Mouse (Mus musculus) mammary gland, adult 2 months (tissue): Measurements from ENCODE around the gene Znhit3. TPM values are rescaled to one million over a fixed set of nuclear protein-coding genes. Genes with fewer than 3 reads are reported as not detected.

Experiments used
- polyA plus RNA-seq: library from polyadenylated mRNA; depleted of rRNA; stranded (reverse); fragments of >200 nt; gene quantifications from 2 replicates; pipeline ENCODE4 v1.2.3, GENCODE M21; 2012; ENCODE audit warnings: low replicate concordance; rRNA removed

The Znhit3 gene
- polyA plus RNA-seq, result 6.3 and 16.7 TPM in 2 replicates

DNA sequence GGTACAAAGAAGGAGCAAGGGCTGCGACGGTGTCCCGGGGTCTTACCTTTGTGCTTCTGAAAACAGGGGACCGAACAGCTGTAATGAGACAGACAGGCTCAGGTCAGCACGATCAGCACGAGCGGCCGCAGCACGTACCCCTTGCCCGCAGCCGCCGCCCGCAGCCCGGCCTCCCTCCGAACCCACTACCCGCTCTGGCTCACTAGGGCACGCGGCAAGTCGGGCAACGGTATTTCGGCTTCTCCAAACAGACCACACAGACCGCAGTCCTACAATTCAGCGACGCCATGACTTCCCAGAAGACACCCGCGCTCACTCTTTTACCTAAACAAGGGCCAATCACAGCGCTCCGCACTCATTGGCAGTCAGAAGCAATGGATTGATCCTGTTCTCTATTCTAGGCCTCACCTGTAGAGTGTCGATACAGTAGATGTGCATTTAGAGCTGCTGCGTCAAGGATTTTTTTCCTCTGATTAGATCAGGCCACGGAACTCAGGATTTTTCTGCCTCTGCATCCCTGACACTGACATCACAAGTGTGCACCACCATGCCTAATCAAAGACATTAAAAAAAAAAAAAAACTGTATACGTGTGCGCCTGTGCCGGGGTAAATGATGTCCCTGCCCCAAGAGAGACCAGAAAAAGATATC is at the start of gene Znhit3:
Gene Znhit3 (minus strand): TSS at position 314 of the 650 bp plus-strand sequence.

DNA sequence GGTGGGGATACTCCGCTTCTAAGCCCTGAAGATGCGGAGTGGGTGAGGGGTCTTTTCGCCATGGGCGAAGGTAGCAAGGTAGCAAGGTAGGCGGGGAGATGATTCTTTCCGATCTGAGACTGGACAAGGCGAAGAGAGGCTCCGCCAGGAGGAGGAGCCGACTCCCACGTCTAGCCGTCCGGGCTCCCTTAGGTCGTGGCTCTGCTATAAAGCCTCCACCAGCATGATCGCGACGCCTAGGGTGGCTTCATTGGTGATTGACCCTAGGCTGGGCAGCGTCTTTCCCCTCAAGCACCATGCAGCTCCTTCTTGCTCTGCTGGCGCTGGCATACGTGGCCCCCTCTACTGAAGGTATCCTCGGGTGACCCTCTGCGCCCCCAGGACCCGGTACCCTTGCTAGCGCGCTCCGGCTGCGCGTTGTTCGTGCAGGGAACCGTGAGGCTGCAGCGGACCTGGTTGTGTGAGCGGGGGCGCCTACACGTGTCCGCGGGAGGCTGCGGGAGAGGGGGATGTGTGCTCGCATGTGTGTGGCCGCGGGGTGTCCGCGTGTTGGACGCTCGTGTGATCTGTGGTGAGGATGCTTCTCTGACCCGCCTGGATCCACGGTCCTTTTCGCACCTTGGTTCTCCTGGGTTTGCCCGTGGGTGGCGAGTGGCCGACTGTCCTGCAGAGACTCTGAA is 41.6 kb upstream of the Znhit3 start, which contains the start of gene Car4:
Gene Car4 (plus strand): TSS at position 196 of the 680 bp plus-strand sequence.

DNA sequence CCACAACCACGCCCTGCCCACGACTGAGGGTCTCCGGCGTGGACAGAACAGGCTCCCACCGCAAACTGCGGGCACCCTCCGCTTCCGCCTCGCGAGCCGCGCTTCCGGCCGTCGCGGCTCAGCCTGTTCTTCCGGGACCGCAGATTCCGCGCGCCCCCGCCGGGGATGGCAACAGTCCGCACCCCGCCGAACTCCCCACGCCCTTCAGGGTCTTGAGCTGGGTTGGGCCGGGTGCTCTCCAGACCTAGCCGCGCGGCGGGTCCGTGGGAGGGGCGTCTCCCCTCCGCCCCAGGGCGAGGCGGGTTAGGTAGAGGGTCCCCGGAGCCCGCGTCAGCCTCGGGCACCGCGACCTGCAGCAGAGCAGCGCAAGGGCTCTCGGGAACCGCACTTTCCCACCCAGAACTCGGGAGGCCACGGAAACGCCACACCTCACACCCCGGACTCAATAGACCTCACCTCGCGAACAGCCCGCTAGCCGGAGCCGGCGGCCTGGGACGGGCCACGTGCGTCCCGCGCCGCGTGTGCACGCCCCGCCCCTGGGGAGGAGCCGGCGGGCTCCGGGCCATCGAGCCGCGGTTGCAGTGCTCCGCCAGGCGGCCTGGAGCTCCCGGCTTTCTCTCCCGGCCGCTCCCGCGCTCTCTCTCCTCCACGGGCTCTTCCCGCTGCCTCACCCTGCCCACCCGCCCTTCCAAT is 36.2 kb downstream of the Znhit3 start, which contains the start of the genes Myo19 and Pigw:
Gene Myo19 (plus strand): TSS at position 377 of the 693 bp plus-strand sequence.
Gene Pigw (minus strand): TSS at position 514 of the 693 bp plus-strand sequence.

DNA sequence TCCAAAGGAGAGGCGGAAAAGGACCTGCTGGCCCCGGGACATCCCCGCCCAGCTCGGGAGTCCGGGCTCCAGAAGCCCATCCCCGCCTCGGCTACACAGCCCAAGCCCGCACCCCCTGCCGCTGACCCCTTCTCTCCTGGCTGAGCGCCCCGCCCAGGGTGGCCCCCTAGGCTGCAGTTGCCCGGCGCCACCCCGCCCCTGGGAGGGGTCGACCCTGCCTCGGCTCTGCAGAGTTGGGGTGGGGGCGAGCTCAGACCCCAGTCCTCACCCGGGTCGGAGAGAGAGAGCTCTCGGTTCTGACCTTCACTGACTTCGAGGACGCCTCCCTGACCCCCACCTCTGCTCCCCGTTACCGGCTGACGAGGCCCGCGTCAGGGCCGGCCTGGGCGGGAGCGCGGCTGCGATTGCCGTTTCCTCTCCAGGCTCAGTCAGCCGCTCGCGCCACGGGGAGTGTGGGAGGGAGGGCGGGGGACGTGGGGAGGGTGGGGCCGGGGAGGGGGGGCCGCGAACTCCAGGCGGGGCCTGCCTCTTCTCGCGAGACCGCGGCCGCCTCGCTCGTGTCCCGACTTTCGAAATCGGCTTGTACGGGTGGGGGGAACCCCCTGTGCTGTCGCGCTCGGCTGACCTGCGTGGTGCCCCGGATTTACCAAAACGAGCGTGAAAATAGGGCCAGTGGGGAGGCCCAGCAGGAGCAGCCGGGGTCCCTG is 45.7 kb downstream of the Znhit3 start, which contains the start of gene Ggnbp2:
Gene Ggnbp2 (minus strand): TSS at position 481 of the 707 bp plus-strand sequence.

Other genes starting within 250 kb of the Znhit3 start
- gene Mrm1, start 96.9 kb downstream of the Znhit3 start, polyA plus RNA-seq, result 12.7 and 15.3 TPM in 2 replicates
- 32.8 and 44.5 TPM in 2 replicates for gene Dhrs11, start 87.4 kb downstream of the Znhit3 start, polyA plus RNA-seq
- 13.7 and 23.7 TPM in 2 replicates for gene Ggnbp2, start 45.5 kb downstream of the Znhit3 start, polyA plus RNA-seq
- gene Myo19, start 36.2 kb downstream of the Znhit3 start, polyA plus RNA-seq, result 13.9 and 22.0 TPM in 2 replicates
- gene Pigw, start 36.1 kb downstream of the Znhit3 start, polyA plus RNA-seq, result 1.9 and 4.5 TPM in 2 replicates
- gene Car4, start 41.4 kb upstream of the Znhit3 start, polyA plus RNA-seq, result 8.7 and 19.2 TPM in 2 replicates
- gene Usp32, start 223.8 kb upstream of the Znhit3 start, polyA plus RNA-seq, result 2.7 and 5.8 TPM in 2 replicates